Mouse (Mus musculus) kidney, adult 2 months (tissue): ENCODE results near the gene Cox19.

Experiments
- CTCF ChIP-seq: fragments of 200-500 bp; conservative IDR thresholded peaks from 2 replicates; pipeline ENCODE4 v1.5.1; 2011; ENCODE audit warnings: low read depth, mild to moderate bottlenecking, control low read depth, low read length, moderate library complexity, mixed read lengths; ENCODE audit not compliant: insufficient read depth, insufficient read length
- POLR2A ChIP-seq: fragments of 200-500 bp; IDR thresholded peaks from one replicate; pipeline ENCODE4 v1.6.1; 2011; ENCODE audit warnings: low read depth, low read length, control low read depth

DNA sequence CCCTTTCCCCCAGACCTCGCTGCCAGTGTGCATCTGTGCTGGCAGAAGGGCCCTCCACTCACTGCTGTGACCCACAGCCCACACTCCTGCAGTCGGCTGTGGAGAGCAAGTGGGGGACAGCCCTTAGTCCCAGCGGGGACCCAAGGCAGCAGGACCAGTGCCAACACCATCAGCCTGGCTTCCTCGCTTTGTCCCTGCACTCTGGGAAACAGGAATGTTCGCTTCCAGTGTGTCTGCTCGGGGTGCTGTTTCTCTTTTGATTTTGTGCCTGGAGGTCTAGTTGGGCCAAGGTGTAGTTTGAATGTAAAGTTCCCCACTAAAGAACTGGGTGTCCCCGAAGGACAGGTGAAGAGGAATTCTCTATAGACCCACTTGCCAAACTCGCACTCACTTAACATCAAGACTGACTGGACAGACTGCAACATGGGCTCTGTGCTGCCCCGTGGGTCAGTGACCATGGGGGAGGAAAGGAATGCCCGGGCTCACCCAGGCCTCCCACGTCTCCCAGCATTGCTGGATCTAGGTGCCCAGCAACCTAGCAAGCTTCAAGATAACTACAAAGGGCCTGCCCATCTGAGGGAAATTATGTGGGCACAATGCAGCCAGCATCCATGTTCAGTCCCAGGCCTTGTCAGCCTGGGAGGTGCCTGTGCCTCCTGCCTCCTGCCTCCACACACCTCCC, 40.2 kb upstream of the Cox19 start:
- TF ChIP-seq POLR2A (no peak), CTCF (no peak)
